Mouse (Mus musculus): ENCODE measurements around the gene Adcy9.

Adcy9 gene

DNA sequence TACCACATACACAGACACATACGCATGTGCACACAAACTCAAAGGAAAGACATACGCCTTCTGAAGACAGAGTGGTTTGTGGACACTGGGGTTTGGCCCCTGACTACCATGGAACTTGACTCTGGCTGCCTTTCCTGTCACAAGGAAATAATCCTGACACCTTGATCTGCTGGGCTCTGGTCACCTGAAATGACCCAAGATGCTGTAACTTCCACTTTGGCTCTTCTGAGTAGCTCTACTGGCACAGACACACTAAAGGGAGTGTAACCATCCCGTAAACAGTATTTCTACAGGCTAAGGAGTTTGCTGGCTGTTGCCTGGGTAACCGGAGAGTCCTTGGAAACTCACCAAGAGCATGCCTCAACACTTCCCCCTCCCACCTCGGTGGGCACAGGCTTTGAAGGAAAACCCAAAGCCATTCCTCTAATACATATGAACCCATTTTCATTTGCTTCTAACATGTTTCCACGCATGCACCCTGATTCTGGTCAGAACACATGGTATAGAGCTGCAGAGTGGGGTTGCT is 102.2 kb downstream of the Adcy9 start:
- DNase-seq (ENCODE audit: low spot score) = no peak

DNA sequence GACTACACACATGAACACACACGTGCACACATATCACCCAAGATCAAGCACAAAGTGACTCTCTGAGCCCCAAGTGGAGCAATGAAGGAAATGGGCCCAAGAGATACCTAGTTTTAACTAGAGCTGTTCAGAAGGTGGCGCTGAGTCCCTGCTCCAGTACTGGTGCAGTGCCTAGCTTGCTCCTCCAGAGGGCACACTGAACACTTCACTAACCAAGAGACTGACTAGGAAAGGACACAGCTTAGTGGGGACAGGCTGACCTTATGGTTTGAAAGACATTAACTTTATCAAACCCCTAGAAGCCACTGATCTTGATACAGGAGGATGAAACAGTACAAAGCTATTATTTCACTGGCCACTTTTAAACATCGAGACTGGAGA is 104.2 kb downstream of the Adcy9 start:
- peak; percentile 72 for DNase-seq (ENCODE audit: low spot score)

DNA sequence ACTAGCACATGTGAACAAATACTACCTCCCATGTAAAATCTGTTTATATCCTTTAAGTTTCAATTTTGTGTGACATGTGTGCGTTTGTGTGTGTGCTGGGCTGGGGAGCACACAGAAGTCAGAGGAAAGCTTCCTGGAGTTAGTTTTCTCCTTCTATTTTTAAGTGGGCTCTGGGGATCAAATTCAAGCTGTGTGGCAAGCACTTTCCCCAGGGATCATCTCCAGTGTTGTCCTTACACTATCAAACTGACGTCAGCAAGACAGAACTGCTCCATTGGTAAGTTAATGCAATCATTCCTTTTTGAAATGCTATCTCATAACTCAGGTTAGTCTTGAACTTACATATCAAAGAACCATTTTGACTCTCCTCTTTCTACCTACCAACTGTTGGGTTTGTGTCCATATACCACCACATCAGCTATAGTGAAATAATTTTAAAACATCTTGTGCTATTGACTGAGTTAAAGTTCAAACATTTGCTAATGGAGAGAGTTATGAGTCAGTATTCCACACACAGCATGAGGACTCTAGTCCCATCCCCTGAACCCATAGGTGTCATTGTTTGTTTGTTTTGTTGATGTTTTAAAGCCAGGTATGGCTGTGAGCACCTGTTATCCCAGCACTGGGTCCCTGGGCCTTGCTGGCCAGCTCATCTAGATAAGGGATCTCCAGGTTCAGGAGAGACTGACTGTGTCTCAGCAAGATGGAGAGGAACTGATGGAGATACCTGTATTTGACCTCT is 104.8 kb downstream of the Adcy9 start:
- no peak for DNase-seq (ENCODE audit: low spot score)

DNA sequence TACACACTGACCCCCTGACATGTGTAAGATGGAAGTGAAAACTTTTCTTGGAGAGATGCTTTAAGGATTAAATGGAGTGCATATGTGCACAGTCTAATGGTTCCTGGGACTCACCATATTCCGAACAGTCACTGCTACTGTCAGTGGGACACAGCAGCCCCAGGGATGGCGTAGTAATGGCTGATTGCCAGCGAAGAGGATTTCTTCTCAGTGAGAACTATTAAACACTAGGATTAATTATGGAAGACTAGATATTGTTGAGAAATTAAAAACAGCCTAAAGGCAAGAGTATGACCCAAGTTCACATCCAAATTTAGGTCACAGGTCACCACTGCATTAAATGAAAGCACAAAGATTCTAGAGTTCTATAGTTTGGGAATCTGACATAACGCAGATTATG is 105.4 kb downstream of the Adcy9 start:
- no peak for DNase-seq (ENCODE audit: low spot score)

DNA sequence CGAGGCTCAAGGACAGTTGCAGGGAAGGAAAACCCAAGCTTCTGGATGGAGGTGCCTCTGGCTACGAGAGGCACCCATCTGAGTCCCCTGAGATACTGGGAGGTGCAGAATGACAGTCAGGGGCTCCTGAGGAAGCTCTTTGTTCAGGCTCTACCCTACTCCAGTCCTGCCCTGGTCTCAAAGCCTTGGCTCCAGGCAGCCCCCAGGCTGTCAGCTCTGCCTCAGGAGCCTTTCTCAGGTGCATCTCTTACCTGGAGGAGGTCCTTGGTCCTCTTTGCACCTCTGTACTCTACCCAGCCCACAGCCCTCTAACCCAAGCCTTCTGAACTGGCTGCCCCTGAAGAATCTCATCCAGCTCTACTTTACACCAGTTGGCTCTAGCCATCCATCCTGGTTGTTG is 108.3 kb downstream of the Adcy9 start:
- no peak for DNase-seq (ENCODE audit: low spot score)

DNA sequence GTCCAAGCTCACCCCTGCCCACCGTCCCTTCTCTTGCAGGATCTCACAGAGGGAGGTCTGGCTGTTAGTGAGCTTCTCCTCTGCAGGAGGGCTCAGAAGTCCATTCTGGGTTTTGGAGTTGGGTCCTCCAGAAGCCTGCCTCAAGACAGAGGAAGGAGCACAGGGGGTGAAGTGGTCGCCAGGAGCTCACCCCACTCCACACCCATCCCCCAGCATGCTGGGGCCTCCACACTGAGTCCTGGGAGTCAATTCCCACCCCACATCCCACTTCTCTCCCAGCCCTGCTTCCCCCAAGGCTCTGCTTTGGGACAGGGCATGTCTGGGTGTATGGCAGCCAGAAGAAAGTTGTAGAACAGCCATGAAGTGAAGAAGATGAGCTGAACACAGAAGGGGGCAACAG is 108.7 kb downstream of the Adcy9 start:
- DNase-seq (ENCODE audit: low spot score) = no peak

DNA sequence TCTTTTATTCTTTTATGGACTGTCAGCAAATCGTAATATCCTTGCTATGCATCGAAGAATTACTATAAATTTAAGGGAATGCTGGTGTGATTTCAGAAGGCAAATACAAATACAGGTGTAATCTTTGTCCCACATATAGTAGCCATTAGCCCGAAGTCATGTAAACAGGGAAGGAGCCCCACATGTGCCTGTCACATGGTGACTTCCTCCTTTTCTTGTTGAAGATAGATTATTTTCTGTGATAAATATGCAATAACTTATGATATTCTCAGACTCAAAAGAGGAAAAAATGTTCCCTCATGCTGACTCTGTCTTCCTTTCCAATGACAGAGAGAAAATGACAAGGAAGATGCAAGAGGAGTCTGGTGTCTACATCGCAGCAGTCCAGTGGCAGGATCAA is 112.5 kb downstream of the Adcy9 start:
- DNase-seq (ENCODE audit: low spot score) = no peak

DNA sequence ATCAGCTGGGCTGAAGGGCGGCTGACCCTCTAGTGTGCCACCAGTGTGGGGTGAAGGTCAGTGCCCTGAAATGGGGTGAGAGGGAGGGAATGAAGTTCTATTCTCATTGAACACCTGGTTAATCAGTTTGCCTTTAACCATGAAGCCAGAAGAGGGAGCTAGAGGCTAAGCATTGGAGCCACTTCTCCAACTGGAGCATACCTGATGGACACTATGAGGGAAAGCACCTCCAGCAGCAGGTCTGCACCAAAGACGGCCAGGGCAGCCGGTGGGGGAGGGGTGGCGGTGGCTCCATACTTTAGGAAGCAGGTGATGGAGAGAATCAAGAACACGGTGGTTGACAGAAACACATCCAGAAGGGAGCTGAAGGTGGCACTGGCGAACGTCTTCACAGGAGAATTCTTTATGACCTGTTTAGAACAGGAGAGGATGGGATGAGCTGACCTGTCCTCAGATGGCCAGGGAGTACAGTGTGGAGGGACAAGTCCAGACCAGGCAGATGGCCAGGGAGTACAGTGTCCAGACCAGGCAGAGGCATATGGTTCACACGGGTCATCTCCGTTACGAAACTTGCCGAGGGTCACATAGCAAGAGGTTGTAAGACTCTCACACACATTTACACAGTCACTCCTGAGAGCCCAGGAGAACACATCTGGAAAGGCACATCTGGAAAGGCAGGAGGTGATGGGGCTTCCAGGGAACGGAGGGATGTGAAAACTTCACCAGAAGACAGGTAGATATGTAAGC is 115.9 kb downstream of the Adcy9 start:
- DNase-seq (ENCODE audit: low spot score) = no peak

DNA sequence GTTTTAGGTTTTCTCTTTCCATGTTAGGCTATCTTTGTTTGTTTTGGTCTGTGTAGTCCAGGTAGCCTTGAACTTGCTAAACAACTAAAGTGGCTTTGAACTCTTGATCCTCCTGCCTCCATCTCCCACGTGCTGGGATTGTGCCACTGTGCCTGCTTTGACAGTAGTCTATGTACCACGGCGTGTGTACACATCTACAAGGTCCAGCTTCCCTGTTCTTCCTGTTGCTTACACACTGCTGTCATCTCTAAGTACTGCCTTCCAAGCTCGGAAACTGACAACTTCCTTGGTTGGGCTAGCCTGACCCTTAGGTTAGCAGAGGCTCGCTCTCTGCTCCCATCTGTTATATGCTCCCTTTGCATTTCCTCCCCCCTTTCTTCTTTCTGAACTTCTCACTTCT is 116.7 kb downstream of the Adcy9 start:
- no peak for DNase-seq (ENCODE audit: low spot score)

DNA sequence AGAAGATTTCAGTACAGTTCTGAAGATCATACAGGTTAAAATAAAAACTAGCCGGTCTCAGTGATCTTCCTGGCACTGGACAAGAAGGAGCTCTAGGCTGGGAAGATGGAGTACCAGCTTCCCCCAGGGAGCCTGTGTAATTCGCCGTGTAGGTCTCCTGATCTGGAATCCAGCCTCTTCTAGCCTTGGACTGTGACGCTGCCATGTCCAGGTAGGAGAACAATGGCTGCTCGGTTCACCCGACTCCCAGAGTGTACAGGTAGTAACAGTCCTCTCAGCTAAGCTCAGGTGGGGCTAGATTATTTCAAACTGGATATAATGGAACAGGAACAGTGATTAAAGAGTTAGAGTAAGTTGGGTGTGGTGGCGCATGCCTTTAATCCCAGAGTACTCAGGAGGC is 120.0 kb downstream of the Adcy9 start:
- no peak for DNase-seq (ENCODE audit: low spot score)

DNA sequence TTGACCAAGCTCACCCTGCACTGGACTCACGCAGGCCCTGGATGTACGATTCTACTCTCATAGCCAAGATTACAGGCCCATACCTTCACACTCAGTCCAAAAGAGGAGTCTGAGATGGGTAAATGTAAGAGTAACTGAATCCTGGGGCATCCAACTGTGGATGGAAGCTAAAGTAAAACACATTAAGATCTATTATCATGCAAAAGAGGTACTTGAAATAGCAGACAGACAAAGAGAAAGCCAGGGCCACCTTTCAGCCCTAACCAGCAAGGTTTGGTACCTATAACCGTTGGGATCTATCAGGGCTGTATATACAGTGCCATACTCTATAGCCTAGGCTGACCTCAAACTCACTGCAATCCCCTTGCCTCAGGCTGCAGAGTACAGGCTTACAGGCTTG is 127.0 kb downstream of the Adcy9 start:
- DNase-seq (ENCODE audit: low spot score) = no peak

DNA sequence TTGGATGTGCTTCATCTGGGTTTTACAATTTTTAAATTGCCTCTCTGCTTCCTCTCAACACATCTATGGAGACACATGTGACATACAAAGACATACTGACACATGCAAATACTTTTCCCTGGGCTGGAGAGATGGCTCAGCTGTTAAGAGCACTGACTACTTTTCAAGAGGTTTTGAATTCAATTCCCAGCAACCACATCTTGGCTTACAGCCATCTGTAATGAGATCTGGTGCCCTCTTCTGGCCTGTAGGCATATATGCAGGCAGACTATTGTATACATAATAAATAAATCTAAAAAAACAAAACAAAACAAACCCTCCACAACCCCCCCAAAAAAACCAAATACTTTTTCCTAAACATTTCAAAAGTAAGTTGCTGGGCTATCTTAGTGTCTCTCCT is 130.8 kb downstream of the Adcy9 start:
- DNase-seq (ENCODE audit: low spot score) = no peak

DNA sequence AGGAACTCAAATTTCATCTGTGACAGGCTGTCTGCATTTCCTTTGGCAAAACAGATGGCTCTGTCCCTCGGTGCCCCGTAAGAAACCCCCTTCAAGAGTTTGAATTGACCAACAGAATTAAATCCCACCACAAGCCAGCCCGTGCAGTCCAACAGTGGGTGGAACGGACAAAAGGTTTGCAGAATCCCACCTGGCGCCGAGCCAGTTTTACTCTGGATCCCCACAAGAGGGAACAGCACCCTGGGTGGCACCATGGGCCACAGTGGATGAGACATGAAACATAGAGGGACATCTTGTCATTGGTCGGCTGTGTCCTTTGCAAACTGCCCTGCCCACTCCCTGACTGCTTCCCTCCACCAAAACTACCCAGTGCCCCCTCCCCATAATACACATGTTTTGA is 133.7 kb downstream of the Adcy9 start:
- DNase-seq (ENCODE audit: low spot score) = no peak

DNA sequence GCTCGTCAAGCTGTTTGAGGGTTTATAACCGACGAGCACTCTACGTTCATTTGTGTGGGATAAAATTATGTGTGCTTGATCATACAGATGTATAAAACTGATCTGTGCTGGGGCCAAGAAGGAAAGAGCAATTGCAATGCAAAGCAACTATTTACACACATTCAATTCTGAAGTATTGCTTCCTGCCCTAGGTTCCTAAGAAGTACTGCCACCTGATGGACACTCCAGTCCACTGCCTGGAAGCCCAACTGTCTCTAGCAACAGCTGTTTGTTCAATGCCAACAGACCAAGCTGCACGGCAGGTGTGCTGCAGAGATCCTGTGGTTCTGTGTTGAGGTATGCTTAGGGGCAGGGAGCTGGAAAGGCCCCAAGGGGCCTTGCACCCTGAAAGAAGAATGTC is 135.0 kb downstream of the Adcy9 start:
- no peak for DNase-seq (ENCODE audit: low spot score)

DNA sequence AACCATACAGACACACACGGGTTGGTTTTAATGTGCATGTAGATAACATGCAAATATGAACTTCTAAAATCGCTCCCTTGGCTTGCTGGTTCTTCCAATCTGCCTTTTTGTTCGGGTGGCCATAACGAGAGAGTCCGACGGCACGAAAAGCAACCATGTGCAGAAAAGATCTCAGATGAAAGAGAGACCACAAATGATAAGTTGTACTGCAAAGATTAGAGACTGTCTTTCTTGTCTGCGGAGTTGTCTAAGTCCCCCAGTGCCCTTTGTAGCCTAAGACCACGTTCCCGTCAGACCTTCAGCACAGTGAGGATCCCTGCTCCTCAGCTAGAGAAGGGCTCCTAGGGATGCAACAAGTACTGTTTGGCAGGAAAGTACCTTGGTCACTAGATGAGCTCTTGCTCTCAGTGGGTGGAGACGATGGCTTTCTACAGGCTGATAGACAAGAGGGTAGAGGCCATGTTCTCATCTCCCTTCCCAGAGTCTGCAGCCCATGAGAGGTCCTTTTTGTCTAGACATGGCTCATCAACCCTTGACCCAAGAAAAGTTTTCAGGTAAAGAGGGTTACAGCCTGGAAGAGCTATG is 136.9 kb downstream of the Adcy9 start:
- DNase-seq (ENCODE audit: low spot score) = no peak

DNA sequence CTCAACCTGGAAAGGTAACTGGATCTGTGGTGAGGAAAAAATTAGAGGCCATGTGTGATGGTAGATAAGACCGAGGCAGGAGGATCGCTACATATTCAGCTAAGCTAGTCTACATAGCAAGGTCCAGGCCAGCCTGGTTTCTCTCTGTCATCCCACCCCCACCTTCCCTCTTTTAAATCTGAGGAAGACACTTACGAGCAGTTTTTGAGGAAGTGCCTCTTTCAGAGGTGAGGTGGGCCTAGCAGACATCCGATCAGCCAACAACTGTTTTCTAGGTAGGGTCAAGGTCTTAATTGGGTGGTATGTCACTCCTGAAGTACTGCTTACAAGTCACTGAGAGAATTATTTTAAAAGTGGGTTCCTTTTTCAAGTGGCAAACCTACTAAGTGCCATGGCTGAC is 138.8 kb downstream of the Adcy9 start:
- DNase-seq (ENCODE audit: low spot score) = no peak

DNA sequence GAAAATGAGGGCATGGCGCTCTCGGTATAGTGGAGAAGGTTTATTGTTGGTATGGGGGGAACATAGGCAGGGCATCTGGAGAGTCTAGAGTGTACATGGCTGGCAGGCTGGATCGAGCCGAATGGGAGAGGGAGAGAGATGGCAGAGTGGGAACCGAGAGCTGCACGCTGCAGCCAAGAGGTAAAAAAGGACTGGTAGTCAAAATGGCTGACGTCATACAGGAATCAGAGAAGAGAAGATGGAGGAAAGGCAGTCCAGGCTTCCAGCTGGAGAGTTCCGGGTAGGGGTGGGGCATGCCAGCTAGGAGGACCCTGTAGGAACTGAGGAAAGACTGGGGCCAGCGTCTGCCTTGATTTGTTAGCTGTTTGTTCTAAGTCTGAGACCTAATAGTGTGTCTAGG is 139.3 kb downstream of the Adcy9 start:
- DNase-seq (ENCODE audit: low spot score) = no peak

DNA sequence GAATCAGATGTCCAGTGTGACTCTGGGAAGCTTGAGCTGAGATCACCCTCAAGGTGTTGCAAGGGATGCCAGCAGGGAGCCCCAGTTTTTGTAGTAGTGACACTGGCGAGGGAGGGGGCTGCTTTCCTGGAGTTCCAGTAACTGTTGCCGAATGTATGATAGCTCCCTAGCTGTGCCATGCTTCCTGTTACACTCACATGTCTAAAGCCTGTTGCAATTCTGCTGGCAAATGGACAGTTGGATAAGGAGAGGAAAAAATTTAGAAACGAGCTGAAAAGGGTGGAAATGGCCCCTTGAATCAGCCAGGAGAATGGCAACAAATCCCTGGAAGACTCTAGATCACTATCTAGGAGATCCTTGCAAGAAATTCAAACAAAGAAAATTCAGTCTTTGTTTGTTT is 140.7 kb downstream of the Adcy9 start:
- no peak for DNase-seq (ENCODE audit: low spot score)

DNA sequence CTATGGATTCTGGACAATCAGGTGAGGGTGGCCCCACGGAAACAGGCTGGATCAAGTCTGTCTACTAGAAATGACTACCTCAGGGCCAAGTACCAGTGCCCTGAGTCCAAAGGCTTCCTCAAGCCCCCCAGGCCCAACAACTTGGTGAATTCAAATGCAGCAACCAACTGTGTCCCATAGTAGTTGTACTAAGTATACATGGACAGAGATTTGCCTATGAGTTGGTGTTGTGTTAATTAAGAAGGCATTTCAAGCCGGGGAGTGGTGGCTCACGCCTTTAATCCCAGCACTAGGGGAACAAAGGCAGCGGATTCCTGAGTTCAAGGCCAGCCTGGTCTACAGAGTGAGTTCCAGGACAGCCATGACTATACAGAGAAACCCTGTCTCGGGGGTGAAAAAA is 143.7 kb downstream of the Adcy9 start:
- no peak for DNase-seq (ENCODE audit: low spot score)

DNA sequence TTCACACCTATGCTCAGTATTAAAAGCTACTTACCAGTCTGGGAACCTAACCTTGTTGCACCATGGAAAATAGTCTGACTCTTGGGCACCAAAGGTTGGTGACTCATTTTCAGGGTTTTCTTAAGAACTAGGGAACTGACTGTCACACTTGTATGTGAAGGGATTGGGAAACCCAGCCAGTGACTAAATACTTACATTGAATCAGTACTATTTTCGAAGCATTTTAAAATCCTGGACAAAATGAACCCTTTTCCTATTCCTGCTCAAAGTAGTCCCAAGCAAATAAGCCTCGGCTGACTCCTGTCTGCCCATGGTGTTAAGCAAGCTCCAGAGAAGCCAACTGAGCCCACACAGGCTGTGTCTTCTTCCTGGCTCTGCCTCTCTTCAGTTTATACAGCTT is 144.1 kb downstream of the Adcy9 start:
- DNase-seq (ENCODE audit: low spot score) = no peak

DNA sequence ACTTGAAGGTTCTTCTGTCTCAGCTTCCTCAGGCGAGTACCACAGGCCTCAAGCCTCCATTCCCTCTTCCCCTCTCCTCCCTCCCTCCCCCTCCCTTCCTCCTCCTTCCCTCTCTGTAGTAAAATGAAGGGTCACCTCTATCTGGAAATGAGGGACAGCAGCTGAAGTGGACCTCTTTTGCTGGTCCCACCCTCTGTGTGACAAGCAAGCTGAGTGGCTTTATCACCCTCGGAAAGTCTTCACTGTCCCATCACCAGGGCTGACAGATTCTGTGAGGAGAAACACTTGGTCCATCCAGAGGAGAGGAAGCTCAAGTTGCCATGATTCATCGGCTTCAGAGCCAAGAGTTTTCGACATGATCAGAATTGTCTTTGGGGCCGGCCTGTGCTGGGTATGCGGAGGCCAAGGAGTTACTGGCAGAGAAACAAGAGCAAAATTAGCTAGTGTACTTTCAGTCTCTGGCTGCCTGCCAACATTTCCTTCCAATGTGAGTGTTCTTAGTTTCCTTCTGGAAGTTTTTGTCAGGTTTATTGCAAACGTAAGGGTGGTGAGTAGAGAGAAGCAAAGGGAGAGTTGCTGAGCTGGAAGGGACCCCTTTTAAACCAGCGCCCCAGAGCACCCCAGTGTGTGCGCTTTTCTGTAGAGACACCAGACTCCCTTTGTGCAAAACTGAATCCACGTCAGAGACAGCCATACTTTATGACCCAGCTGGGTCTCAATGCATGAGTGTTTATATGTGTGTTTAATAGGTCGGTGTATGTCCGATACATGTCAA is 146.4 kb downstream of the Adcy9 start:
- no peak for DNase-seq (ENCODE audit: low spot score)

DNA sequence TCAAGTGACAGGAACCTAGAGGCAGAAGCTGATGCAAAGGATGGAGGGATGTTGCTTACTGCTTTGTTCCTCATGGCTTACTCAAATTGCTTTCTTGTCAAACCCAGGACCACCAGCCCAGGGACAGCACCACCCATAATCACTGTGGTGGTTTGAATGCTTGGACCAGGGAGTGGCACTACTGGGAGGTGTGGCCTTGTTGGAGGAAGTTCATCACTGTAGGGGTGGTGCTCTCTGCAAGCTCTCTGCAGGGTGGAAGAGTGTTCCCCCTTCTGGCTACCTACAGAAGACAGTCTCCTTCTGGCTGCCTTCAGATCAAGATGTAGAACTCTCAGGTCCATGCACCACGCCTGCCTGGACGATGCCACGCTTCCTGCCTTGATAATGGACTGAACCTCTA is 148.0 kb downstream of the Adcy9 start:
- DNase-seq (ENCODE audit: low spot score) = no peak

DNA sequence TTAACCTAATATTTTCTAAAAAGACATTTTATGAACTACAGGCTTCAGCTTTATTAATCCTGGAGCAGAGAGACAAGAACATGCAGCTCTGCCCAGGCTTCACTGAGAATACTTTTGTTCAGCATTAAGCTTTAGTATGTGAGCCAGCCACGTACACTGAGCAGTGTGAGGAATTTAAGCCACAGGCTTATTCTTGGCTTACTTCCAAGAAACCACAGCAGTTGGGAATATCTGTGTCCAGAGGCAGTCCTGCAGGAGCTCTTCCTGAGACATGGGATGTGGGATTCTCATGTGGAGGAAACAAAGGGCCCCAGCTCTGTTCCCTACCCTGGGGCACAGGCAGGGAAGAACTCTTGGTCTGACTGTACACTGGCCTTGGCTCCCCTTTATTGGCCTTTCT is 149.4 kb downstream of the Adcy9 start:
- DNase-seq (ENCODE audit: low spot score) = no peak

Data from c-Kit-positive CD71-positive TER-119-positive erythroid progenitor cells, embryonic 14.5 days (primary cell).